Mouse (Mus musculus): ENCODE measurements around the gene Cdk11b.

The Cdk11b gene

GRCm38 (mm10) chr4:155624338-155625291, at the start of gene Cdk11b:
TSS of gene Cdk11b (plus strand) at chr4:155624854.
- DNase-seq (ENCODE audit: extremely low spot score, low spot score) = peak; percentile 96

- DNase-seq (ENCODE audit: extremely low spot score, low spot score) = no peak
Observed at GRCm38 (mm10) chr4:155574931-155575330, 49.7 kb upstream of the Cdk11b start.

GRCm38 (mm10) chr4:155575521-155575920, 49.1 kb upstream of the Cdk11b start:
- DNase-seq (ENCODE audit: extremely low spot score, low spot score) = no peak

GRCm38 (mm10) chr4:155577132-155577531, 47.5 kb upstream of the Cdk11b start:
- DNase-seq (ENCODE audit: extremely low spot score, low spot score) = no peak

GRCm38 (mm10) chr4:155577741-155578140, 46.9 kb upstream of the Cdk11b start:
- DNase-seq (ENCODE audit: extremely low spot score, low spot score) = no peak

- no peak for DNase-seq (ENCODE audit: extremely low spot score, low spot score)
Observed at GRCm38 (mm10) chr4:155578336-155579125, 46.1 kb upstream of the Cdk11b start.

- DNase-seq (ENCODE audit: extremely low spot score, low spot score) = peak; percentile 66
Observed at GRCm38 (mm10) chr4:155580420-155580819, 44.2 kb upstream of the Cdk11b start.

- no peak for DNase-seq (ENCODE audit: extremely low spot score, low spot score)
Observed at GRCm38 (mm10) chr4:155582279-155582905, 42.3 kb upstream of the Cdk11b start.

GRCm38 (mm10) chr4:155589356-155589755, 35.3 kb upstream of the Cdk11b start:
- no peak for DNase-seq (ENCODE audit: extremely low spot score, low spot score)

GRCm38 (mm10) chr4:155591012-155591719, 33.5 kb upstream of the Cdk11b start:
- DNase-seq (ENCODE audit: extremely low spot score, low spot score) = no peak

GRCm38 (mm10) chr4:155593780-155594179, 30.9 kb upstream of the Cdk11b start:
- DNase-seq (ENCODE audit: extremely low spot score, low spot score) = no peak

GRCm38 (mm10) chr4:155595777-155596176, 28.9 kb upstream of the Cdk11b start:
- no peak for DNase-seq (ENCODE audit: extremely low spot score, low spot score)

GRCm38 (mm10) chr4:155596606-155597005, 28.0 kb upstream of the Cdk11b start:
- no peak for DNase-seq (ENCODE audit: extremely low spot score, low spot score)

GRCm38 (mm10) chr4:155598536-155598935, 26.1 kb upstream of the Cdk11b start:
- no peak for DNase-seq (ENCODE audit: extremely low spot score, low spot score)

- no peak for DNase-seq (ENCODE audit: extremely low spot score, low spot score)
Observed at GRCm38 (mm10) chr4:155599901-155600825, 24.5 kb upstream of the Cdk11b start.

- peak; percentile 98 for DNase-seq (ENCODE audit: extremely low spot score, low spot score)
Observed at GRCm38 (mm10) chr4:155601091-155601996, 23.3 kb upstream of the Cdk11b start, which contains the start of gene Slc35e2. TSS of gene Slc35e2 (plus strand) at chr4:155601416.

- no peak for DNase-seq (ENCODE audit: extremely low spot score, low spot score)
Observed at GRCm38 (mm10) chr4:155601997-155602456, 22.6 kb upstream of the Cdk11b start.

GRCm38 (mm10) chr4:155602753-155603152, 21.9 kb upstream of the Cdk11b start:
- DNase-seq (ENCODE audit: extremely low spot score, low spot score) = no peak

GRCm38 (mm10) chr4:155603801-155604200, 20.9 kb upstream of the Cdk11b start:
- DNase-seq (ENCODE audit: extremely low spot score, low spot score) = no peak

Measured in neural tube, embryonic 10.5 days (tissue).